Comparison of ENCODE assay signal across 24 mouse cellular contexts in the genomic region with DNA sequence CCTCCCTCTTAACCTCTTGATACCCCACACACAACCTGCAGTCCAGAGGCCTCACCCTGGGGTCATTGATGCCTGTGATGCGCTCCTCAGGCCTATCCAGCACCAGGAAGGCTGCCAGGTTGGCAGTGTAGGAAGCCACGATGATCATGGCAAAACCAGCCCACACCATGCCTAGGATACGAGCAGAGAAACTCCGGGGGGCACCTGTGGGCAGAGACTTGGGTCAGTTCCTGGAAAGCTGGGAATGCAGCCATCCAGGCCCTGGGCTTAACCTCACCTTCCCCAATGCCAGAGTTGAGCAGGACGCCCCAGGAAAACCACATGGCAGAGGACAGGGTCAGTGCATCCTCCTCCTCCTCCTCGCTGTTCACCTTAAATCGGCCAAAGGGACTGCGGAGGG. TPM values are rescaled to one million over a fixed set of nuclear protein-coding genes. Genes with fewer than 3 reads are reported as not detected.
DNase-seq lines count a peak whose midpoint lies in the region; TF ChIP-seq lines count a peak whose summit lies in the region.
"Had no signal": no experiment of that assay in that cellular context is flagged by ENCODE, and none has a peak within 500 bp of the region (broad histone marks: within the 10 kb centered on the region; RNA-seq: fewer than 3 reads in every experiment).

No protein-coding gene starts in this region.

- 13% methylated on average over 8 of the region's 8 CpGs for WGBS in cerebellum, adult 2 months

- no peaks in the 10 kb centered on the region for H3K27me3 ChIP-seq in cerebellum, adult 2 months (ENCODE audit: control insufficient read depth, insufficient read depth, low read length)

- no peak for TF ChIP-seq CTCF in cerebellum, adult 2 months (IDR thresholded peaks at IDR 0.05; ENCODE audit: borderline replicate concordance, insufficient read depth, low read depth, low read length)

- DNase-seq in cerebellum, adult 2 months = peak; percentile 54 to 56
- no peak for DNase-seq in cerebellum, adult 11-12 months
- DNase-seq in cerebellum, adult 9-10 months = peak; percentile 60
- no peak for DNase-seq in cerebellum, postnatal 4 days (ENCODE audit: low spot score in 2 of 2)
- peak; percentile 46 to 57 for DNase-seq in cerebellum, postnatal 14 days
- DNase-seq in cerebellum, adult 11 months = no peak
- peak; percentile 51 to 66 for DNase-seq in cerebellum, postnatal 25 days
- DNase-seq: adrenal gland, adult 8-10 months; adrenal gland, postnatal 14 days; adrenal gland, postnatal 36 days; B cell, adult 2 months; embryo, embryonic 11 days; forebrain, postnatal 0 days had no signal

- H3K4me3 ChIP-seq in cerebellum, adult 2 months (replicated peaks; ENCODE audit: insufficient read depth, low read depth, low read length) = no peak overlapping the region
- H3K4me3 ChIP-seq: embryonic facial prominence, embryonic 13.5 days; embryonic facial prominence, embryonic 15.5 days; erythroblast, embryonic 14.5 days; forebrain, embryonic 10.5 days; forebrain, embryonic 13.5 days; forebrain, embryonic 15.5 days had no signal

- no peak for TF ChIP-seq POLR2A in cerebellum, adult 2 months (IDR thresholded peaks at IDR 0.05; ENCODE audit: borderline replicate concordance, insufficient read depth, low read length)

- H3K27ac ChIP-seq in cerebellum, adult 2 months (ENCODE audit: insufficient read depth, low read length) = no peak overlapping the region; the same call in 1 of the 2 replicates
- H3K27ac ChIP-seq: embryonic facial prominence, embryonic 13.5 days; embryonic facial prominence, embryonic 15.5 days; forebrain, embryonic 10.5 days; forebrain, embryonic 13.5 days; forebrain, embryonic 15.5 days had no signal

- peaks cover 34% of the 10 kb centered on the region for H3K4me1 ChIP-seq in cerebellum, adult 2 months (ENCODE audit: control insufficient read depth, insufficient read depth, low read length)

RNA-seq across cellular contexts. Expression of gene Lrrc26, which starts 7.4 kb away (rescaled TPM):
- 0.20 and 0.21 TPM in 2 replicates for polyA plus RNA-seq in cerebellum, adult 2 months (2012; rRNA removed)
- polyA plus RNA-seq: activated CD4-positive, CD25-positive, alpha-beta regulatory T cell, adult 4 months; CD4-positive, CD25-positive, alpha-beta regulatory T cell, adult 4 months; embryonic facial prominence, embryonic 11.5 days; erythroblast, embryonic 14.5 days; forebrain, embryonic 10.5 days; forebrain, embryonic 15.5 days; forebrain, postnatal 0 days; G1E; Patski had no signal

RNA-seq across cellular contexts. Expression of gene Tmem210, which starts 9.1 kb away (rescaled TPM):
- not detected in 2 replicates for polyA plus RNA-seq in cerebellum, adult 2 months (2012; rRNA removed)
- polyA plus RNA-seq: activated CD4-positive, CD25-positive, alpha-beta regulatory T cell, adult 4 months; CD4-positive, CD25-positive, alpha-beta regulatory T cell, adult 4 months; embryonic facial prominence, embryonic 11.5 days; embryonic facial prominence, embryonic 13.5 days; embryonic facial prominence, embryonic 15.5 days; erythroblast, embryonic 14.5 days; forebrain, embryonic 10.5 days; forebrain, embryonic 13.5 days; forebrain, embryonic 15.5 days; forebrain, postnatal 0 days; G1E; Patski had no signal

RNA-seq across cellular contexts. Expression of gene Grin1, which starts 21.9 kb away (rescaled TPM):
- polyA plus RNA-seq in cerebellum, adult 2 months (2012; rRNA removed) = 282 and 290 TPM in 2 replicates
- polyA plus RNA-seq: activated CD4-positive, CD25-positive, alpha-beta regulatory T cell, adult 4 months; CD4-positive, CD25-positive, alpha-beta regulatory T cell, adult 4 months; erythroblast, embryonic 14.5 days had no signal

RNA-seq across cellular contexts. Expression of gene Anapc2, which starts 24.8 kb away (rescaled TPM):
- polyA plus RNA-seq in cerebellum, adult 2 months (2012; rRNA removed) = 103 TPM in 2 replicates

RNA-seq across cellular contexts. Expression of gene Ssna1, which starts 24.9 kb away (rescaled TPM):
- 74.5 and 75.9 TPM in 2 replicates for polyA plus RNA-seq in cerebellum, adult 2 months (2012; rRNA removed)

Comparison
In these comparisons a context has a peak if more than half of its experiments do, and no peak if none do; other contexts are left out.
1. DNase-seq: peak in cerebellum, adult 2 months (2 of 2), cerebellum, adult 9-10 months (single experiment), cerebellum, postnatal 14 days (2 of 2) and cerebellum, postnatal 25 days (2 of 2); none in cerebellum, adult 11-12 months (single experiment), cerebellum, postnatal 4 days (0 of 2) and cerebellum, adult 11 months (single experiment).